Mouse (Mus musculus): ENCODE measurements around the gene Gabbr2. TPM values are rescaled to one million over a fixed set of nuclear protein-coding genes. Genes with fewer than 3 reads are reported as not detected.

The Gabbr2 gene
- polyA plus RNA-seq (2012; rRNA removed), result 0.12 and 0.14 TPM in 2 replicates

DNA sequence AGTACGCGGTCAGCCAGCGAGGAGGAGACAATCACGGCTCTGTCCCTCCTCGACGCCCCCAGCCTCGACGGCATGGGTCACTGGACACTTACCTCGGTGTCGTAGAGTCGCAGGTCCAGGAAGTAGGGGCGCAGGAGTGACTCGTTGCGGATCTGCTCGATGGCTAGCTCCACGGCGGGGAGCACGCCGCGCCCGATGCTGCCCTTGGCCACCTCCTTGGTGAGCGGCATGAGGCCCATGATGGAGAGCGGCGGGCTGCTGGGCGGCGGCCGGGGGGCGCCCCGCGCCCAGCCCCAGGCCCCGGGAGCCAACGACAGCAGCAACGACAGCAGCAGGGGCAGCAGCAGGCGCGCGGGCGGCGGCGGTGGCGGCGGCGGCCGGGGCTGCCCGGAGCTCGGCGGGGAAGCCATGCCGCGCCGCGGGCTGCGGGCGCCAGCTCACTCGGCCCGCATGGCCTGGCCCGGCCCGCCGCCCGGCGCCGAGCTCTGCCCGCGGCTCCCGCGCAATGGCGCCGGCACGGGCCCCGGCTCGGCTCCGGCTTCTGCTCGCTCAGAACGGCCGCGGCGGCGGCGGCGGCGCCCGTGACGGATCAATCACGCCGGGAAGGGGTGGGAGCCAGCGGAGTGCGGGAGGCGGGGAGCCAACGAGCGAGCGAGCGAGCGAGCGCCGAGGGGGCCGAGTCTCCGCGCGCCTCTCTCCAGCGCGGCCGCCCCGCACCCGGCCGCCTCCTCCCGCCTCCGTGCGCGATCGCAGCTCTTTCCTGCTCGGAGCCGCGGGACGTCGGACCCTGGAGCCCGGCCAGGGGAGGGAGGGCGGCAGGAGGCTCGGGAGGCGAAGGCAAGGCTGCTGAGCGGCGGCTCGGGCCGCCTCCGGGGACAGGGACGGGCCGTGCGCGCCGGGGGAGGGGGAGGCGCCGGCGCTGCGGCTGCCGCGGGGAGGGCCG is at the start of gene Gabbr2:
Gabbr2 (minus strand) TSS at position 858 of the 943 bp plus-strand sequence.
- no peak for DNase-seq (ENCODE audit: low read depth, low spot score)
- WGBS, result 3% methylated on average over 130 of the region's 134 CpGs

DNA sequence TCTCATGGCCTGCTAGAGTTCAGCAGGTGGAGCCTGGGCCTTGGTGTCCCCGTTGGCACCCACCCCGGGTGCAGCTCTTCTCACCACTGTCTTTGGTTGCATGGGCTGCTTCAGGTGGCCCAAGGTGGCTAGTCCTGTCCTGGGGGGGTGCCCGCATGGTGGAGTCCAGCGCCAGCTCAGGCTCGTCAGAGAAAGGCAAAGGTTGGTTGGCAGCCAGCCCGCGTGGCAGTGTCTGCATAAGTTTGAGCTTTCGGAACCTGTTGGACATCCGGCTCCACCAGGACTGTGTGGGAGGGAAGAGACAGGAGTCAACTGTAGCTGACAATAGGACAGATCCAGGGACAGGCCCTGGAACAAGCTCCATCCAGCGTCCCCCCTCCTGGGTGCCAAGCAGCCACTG is 47.9 kb upstream of the Gabbr2 start:
- WGBS, result 82% methylated on average over 10 of the region's 10 CpGs
- DNase-seq (ENCODE audit: low read depth, low spot score), result no peak

DNA sequence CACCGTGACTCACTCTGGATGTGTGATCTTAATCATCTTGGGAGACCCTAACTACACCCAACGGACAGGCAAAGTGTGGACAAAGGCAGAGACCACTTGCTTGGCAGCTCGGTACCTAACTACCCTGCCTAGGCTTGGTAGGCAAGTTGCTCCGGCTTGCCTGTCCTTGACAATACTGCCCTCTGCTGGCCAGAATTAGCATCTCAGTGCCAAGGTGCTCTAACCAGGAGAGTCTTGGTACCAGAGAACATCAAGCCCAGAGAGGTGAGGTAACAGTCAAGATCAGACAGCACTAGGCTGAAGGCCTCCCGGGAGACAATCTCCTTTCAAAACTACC is 45.6 kb upstream of the Gabbr2 start:
- WGBS, result 16% methylated on average over 5 of the region's 5 CpGs
- no peak for DNase-seq (ENCODE audit: low read depth, low spot score)

DNA sequence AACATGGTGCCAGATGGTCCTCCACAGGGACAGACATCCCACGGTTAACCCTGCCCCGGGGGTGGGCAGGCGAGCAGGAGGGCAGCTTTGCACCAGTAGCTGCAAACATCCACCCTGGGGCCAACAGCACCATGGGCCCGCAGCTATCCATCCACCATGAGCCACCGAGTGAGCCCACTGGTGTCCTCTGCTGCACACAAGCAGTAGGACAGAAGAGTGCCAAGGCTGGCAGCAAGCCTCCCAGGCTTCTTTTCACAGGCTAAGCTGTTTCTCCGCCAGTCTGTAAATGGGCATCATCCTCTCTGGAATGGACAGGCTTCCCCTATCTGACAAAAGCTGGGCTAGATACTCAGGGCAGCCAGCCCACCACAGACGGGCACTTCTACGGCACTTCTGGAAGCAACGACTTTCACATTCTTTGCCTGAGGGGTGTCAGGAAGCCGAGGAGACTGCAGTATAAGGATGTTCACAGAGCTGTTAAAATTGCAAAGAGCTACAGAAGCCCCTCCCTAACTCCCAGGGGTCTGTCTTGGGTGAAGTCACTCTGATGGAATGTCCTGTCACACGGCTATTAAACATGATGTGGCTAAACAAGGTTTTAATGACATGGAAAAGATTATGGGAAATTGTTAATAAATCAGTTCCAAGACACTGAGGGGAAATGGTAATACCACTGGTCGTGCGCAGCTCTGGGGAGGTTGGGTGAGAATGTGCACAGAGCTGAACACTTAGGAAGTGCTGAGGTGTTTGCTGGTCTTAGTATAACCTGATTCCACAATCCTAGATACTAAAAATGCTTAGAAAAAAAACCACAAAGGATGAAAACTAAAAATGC is 45.0 kb upstream of the Gabbr2 start:
- no peak for DNase-seq (ENCODE audit: low read depth, low spot score)
- WGBS, result 76% methylated on average over 13 of the region's 13 CpGs

DNA sequence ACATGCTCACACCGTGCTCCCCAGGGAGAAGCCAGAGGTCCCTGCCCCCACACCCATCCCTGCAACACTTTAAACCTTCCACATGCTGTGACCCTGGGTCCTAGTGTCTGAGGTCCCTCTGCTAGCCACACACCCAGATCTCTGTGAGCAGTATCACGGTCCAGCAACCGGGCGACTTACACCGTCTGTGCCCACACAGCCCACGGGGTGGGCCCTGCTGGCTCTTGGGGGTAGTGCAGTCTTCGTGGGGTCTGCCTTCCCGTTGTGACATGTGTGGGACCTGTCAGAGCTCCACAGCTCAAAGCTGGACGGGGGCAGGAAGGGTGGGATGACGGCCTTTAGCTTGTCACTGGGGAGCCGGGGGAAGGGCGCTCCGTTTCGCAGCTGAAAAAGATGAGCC is 43.9 kb upstream of the Gabbr2 start:
- DNase-seq (ENCODE audit: low read depth, low spot score), result no peak
- WGBS, result 91% methylated on average over 14 of the region's 14 CpGs

DNA sequence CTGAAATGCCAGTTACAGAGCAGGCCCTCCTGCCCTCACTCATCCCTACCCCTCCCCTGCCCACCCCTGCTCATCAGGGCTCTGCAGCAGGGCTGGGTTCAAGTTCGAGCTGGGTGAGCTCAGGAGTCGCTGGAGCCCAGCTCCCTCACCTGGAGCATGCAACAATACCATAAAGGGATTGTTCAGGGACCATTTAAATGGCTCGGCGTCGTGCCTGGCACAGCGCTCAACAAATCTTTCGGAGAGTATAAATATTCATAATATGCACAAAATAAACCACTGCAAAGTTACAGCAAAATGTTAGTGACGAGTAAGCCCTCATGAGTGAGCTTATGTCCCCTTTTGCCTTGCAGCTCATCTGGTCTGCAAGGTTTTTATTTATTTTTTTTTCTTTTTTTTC is 40.5 kb upstream of the Gabbr2 start:
- 80% methylated on average over 8 of the region's 8 CpGs for WGBS

DNA sequence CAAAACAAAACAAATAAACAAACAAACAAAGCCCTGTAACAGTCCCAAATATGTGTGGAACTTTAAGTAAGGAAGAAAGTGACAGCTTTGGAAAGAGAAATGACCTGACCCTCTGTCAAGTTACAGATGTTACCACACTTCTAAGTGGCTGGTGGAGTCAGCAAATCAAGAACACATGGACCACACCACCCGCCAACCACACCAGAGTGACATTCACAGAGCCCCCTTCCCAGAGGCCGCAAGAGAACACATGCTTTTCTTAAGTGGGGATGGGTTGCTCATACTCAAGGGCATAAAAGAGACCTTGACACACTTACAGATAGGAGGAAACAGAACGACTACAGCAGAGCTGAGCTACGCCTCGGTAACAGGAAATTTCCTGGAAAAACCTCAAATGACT is 37.1 kb upstream of the Gabbr2 start:
- WGBS, result 80% methylated on average over 5 of the region's 5 CpGs
- no peak for DNase-seq (ENCODE audit: low read depth, low spot score)

More for the DNA sequence above, 40.5 kb upstream of the Gabbr2 start:
- DNase-seq (ENCODE audit: low read depth, low spot score), result no peak

DNA sequence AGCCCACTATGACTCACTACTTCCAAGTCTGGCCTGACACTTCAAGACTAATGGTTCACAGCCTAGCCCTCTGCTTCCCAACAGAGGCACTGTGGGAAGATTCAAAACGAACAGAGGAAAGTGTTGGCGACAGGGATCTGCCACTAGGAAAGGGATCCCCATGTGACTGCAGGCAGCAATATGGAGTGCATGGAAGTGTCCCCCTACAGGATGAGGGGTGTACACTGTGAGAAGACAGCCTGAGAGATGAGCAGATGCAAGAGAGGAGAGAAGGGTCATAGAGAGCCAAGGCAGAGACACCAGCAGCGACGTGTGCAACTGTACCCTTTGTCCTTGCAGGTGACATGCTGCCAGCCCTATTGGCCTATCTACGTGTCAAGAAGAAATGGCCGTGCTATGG is 32.3 kb upstream of the Gabbr2 start:
- DNase-seq (ENCODE audit: low read depth, low spot score), result no peak
- WGBS, result 87% methylated on average over 6 of the region's 6 CpGs

DNA sequence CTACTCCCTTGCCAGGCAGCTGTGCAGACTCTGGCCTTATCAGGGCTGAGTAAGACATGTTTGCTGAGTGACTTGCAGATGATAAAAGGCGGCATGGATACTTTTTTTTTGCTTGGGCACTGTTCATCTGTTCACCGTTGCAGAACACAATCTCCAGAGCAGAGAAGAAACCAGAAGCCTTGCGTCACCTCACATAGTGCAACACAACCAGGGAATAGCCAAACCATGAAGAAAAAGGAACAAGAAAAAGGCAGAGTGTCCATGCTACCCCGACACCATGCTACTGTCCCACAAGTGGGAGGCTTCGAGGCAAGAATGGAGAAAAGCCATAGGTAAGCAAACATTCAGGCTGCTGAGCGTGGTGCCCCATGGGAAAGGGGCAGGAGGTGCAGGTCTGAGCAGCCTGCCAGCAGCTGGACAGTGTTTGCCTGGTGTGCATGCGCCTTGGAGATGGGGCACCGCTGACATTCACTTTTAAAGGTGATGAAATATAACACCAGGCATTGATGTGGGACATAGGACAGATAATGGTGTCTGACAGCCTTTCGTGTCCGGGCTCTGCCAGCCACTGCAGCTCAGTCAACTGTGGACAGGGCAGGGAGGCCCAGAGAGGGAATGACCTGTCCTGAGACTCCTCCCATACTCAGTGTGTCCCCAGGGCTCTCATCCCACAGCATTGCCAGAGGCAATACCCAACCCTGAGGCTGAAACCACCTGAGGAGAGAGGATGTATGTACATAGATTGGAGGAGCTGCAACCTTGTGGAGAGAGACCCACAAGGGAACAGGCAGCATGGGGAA is 31.3 kb upstream of the Gabbr2 start:
- no peak for DNase-seq (ENCODE audit: low read depth, low spot score)
- WGBS, result 80% methylated on average over 10 of the region's 10 CpGs

DNA sequence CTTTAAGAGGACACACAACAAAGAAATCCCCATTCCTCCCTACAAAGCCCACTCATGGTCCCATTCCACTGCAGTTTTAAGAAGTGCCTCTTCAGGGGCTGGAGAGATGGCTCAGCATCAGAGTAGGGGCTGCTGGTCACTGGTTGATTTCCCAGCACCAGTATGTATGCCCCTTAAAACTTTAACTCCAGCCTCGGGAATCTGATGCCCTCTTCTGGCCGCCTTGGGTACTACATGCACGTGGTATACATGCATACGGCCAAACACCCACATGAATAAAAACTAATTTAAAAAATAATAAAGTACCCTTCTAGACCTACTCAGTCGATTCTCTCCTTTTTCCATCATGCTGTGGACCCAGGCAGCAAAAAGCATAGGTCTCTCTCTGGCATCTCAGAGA is 28.9 kb upstream of the Gabbr2 start:
- 15% methylated on average over 5 of the region's 5 CpGs for WGBS
- no peak for DNase-seq (ENCODE audit: low read depth, low spot score)

DNA sequence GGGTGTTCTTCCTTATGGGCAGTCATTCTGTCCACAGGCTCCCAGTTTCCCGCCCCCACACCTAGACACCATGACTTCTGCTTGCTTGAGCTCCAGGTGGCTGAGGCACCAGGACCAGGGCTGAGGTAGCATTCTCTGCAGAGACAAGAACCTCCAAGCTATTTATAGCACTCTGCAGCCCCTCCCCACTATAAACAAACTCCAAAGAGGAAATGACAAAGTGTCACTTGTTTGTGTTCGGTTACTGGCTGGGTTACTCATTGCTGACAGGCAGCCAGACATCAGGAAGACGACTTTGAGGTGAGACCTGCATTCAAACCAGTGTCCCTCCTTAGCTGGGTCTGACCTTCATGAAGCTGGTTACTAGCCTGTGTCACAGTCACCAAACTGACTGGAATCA is 23.5 kb upstream of the Gabbr2 start:
- no peak for DNase-seq (ENCODE audit: low read depth, low spot score)
- 9% methylated on average over 3 of the region's 3 CpGs for WGBS

DNA sequence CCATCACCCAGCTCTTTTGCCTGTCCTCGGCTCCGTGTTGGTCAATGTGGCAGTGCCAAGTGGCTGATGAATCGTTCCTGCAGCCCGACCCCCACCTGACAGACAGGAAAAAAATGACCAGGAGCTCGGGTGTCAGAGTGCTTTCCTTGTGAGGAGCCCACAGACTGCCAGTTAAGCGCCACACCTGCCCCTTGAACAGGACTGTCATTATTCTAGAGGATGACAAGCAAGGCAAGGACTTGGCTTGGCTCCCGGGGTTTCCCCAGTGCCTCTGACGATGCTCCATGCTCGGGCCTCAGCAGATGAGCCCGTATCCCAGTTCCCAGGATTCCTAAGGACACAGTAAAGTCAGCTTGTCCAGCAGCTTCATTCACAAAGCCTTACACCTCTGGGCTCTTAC is 20.8 kb upstream of the Gabbr2 start:
- no peak for DNase-seq (ENCODE audit: low read depth, low spot score)
- WGBS, result 28% methylated on average over 10 of the region's 10 CpGs

DNA sequence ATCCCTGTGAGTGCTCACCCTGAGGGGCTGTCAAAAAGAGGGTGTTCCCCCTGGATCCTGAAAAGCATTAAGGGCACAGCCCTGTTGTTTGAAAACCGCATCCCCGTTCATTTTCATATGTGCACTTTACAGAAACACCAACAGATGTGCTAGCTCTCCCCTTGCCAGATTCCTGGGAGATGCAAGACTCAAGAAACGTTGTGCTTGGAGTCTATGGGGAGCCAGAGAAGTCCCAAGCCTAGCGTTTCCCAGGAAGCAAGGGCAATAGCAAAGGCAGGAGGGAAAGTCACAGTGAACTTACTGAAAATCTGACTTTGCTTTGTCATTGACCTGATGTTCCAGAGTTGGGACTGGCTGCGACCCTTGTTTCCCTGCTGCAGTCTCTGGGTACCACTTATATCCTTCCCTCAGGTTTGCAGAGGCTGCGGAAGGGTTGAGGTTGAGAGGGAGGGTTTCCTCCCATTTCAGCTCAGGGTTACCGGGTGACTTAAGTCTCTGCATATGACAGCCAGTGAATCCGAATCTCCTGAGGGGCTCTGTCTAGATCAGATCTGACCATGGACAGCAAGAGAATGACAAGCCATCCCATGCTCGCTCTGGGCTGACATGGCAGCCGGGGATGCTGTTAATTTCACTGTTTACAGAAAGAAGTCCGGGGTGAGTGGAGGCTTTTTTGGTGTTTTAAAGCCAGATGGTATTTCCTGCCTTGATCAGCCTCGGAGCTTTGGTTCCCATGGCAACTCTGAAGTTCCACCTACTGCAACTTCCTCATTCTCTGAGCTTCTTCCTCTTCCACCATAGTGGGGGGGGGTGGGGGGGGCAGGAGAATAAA is 18.9 kb upstream of the Gabbr2 start:
- 24% methylated on average over 12 of the region's 12 CpGs for WGBS
- no peak for DNase-seq (ENCODE audit: low read depth, low spot score)

DNA sequence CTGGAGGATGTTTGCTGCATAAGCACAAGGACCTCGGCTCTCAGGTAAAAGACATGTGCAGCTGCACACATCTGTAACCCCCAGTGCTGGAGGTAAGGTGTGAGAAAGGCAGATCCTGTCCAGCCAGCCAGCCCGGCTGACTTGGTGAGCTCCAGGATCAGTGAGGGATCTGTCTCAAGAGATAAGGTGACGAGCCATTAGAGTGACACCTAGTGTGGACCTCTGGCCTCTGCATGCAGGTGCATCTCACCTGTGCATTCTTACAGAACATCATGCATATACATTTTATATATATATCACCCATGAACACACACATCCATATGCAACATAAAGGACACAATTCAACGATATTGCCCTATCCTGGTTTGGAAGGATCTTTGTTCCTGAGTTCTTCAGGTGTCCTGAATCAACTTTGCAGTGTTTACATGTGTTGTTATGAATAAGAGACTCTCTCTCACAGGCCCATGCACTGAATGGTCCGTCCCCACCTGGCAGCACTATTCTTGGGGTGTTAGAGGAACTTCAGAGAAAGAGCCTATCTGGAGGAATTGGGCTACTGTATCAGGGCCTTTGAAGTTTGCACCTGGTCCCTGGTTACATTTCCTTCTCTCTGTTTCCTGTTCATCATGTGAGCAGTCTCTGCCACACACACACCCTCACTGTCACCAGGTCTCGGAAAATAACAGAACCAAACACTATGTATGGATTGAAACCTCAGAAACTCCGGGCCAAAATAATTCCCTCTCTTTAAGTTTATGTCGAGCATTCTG is 9.1 kb upstream of the Gabbr2 start:
- no peak for DNase-seq (ENCODE audit: low read depth, low spot score)
- 35% methylated on average over 8 of the region's 8 CpGs for WGBS

DNA sequence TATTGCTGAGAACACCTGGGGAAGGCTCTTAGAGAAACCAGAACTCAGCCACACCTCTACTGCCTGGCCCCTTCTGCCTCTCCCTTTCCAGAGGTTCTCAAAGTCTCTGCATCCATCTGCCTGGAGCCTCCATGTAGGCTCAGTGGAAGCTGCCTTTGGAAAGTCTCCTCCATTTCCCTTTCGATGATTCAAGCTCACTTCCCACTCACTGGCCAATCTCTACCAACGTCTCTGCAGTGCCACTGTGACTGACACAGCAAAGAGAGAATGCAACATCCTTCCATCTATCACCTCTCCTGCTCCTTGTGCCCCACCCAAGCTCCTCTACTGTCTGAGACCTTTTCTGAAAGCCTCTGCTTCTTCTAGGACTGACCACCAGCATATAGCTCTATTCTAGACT is 6.3 kb upstream of the Gabbr2 start:
- 73% methylated on average over 2 of the region's 2 CpGs for WGBS
- no peak for DNase-seq (ENCODE audit: low read depth, low spot score)

DNA sequence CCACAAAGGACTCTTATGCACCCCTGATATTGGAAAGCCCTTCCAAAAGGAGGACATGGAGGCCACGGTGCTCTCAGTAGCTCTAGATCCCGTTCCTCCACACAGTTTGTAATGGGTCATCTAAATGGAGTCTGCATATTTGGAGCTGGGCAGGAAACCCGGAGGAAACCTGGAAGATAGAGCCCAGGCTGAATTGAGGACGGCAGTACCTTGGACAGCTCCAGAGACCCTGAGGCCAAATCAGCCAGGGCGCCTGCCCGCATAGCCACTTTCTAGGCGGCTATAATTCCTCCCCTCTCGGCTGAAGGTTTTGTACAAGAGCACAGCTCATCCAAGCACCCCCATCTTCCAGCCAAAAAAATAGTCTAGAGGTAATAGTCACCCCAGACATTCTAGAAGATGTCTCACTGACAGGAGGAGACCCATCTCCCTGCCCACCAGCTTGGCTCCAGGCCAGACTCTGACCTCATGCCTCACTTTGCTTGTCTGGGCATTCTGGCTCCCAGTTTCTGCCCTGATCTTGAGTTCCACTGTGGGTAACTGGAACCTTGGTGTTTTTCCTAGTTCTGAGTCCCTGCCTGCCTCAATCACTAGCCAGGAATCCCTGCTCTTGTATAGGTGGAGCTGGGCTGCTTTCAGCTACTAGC is 1.3 kb upstream of the Gabbr2 start:
- 4% methylated on average over 8 of the region's 8 CpGs for WGBS
- DNase-seq (ENCODE audit: low read depth, low spot score), result no peak

DNA sequence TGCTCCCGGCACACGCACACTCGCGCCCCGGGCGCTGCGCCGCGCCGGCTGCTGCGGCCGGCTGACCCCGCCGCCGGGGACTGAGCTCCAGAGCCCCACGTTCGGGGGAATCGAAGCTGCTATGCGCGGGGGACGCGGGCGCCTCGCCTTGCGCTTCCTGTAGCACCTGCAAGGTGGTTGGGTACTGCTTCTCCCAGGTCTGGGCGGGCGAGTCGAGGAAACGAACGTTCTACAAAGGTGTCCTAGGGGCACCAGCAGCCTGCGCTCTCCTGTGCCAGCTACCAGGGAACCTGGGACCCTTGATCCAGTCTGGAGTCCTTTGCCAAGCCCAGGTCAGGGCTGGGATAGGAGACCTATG is 265 bp upstream of the Gabbr2 start:
- DNase-seq (ENCODE audit: low read depth, low spot score), result no peak
- 2% methylated on average over 31 of the region's 31 CpGs for whole genome bisulfite sequencing

Data from large intestine, adult 2 months (tissue).